Mouse (Mus musculus): ENCODE data around the gene Pspc1. TPM values are rescaled to one million over a fixed set of nuclear protein-coding genes. Genes with fewer than 3 reads are reported as not detected.
"Not testable (repeated sequence)": the region's sequence is repeated elsewhere in the genome, so short reads cannot be mapped to it uniquely, and the experiment has no call there.

The Pspc1 gene
- polyA plus RNA-seq, 1 experiment = 10.4 TPM

DNA sequence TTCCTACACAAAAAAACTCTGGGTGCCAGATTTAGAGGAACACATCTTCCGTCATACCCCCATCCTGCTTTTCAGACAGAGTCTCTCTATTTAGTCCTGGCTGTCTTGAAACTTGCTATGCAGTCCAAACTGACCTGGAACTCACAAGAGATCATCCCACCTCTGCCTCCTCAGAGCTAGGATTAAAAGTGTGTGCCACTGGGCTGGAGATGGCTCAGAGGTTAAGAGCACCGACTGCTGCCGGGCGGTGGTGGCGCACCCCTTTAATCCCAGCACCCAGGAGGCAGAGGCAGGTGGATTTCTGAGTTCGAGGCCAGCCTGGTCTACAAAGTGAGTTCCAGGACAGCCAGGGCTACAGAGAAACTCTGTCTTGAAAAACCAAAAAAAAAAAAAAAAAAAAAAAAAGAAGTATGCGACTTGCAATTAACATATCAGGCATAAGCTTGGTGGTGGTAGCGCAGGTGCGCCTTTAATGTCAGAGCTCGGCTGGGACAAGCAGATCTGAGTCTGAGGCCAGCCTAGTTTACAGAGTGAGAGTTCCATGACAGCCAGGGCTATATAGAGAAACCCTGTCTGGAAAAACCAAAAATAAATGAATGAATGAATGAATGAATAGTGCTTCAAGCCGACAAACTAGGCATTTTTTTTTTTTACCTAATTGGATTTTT, 1.4 kb downstream of the Pspc1 start:
- WGBS = 8% methylated on average over 11 of the region's 11 CpGs
- Histone ChIP-seq H3K27ac (ENCODE audit: control insufficient read depth, insufficient read depth, low read length) (no peak overlapping the region), H3K4me3 (ENCODE audit: control insufficient read depth, insufficient read depth, low read length) (peak overlapping the region; percentile 28), H3K27me3 (ENCODE audit: control insufficient read depth, insufficient read depth, low read length) (no peaks in the 10 kb centered on the region), H3K4me1 (replicated peaks; ENCODE audit: control insufficient read depth, insufficient read depth, low read length) (peaks cover 8% of the 10 kb centered on the region), H3K36me3 (ENCODE audit: control insufficient read depth, insufficient read depth, low read length) (peaks cover 2% of the 10 kb centered on the region)
- peak; percentile 47 for DNase-seq
- TF ChIP-seq CTCF (IDR thresholded peaks at IDR 0.05; ENCODE audit: borderline replicate concordance, control insufficient read depth, extremely low read depth, insufficient read depth, low read length, poor library complexity) = no peak
- TF ChIP-seq POLR2A (IDR thresholded peaks at IDR 0.05; ENCODE audit: control insufficient read depth, extremely low read depth, insufficient read depth, low read length, poor library complexity) = no peak

DNA sequence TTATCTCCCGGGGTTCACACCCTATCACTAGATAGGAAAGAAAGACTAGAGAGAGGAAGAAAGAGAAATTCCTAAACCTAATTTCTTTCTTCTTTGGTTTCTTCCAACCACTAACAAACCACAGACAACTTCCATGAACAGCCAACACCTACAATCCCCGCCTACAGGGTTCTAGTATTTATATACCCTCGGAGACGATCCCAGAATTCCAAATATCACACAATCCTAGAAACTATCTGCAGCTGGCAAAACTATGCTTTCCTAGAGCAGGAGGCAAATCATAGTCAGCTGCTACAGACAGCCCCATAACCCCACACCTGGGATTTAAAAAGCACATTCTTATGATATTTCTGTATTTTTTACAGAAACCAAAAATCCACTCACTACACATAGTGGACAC, 2.7 kb downstream of the Pspc1 start:
- Histone ChIP-seq H3K36me3 (ENCODE audit: control insufficient read depth, insufficient read depth, low read length) (peaks cover 13% of the 10 kb centered on the region), H3K27ac (ENCODE audit: control insufficient read depth, insufficient read depth, low read length) (no peak overlapping the region), H3K27me3 (ENCODE audit: control insufficient read depth, insufficient read depth, low read length) (no peaks in the 10 kb centered on the region), H3K4me3 (ENCODE audit: control insufficient read depth, insufficient read depth, low read length) (no peak overlapping the region), H3K4me1 (replicated peaks; ENCODE audit: control insufficient read depth, insufficient read depth, low read length) (peaks cover 8% of the 10 kb centered on the region)
- TF ChIP-seq CTCF (IDR thresholded peaks at IDR 0.05; ENCODE audit: borderline replicate concordance, control insufficient read depth, extremely low read depth, insufficient read depth, low read length, poor library complexity) = no peak
- TF ChIP-seq POLR2A (IDR thresholded peaks at IDR 0.05; ENCODE audit: control insufficient read depth, extremely low read depth, insufficient read depth, low read length, poor library complexity) = no peak
- no peak for DNase-seq
- 54% methylated on average over 4 of the region's 4 CpGs for WGBS

DNA sequence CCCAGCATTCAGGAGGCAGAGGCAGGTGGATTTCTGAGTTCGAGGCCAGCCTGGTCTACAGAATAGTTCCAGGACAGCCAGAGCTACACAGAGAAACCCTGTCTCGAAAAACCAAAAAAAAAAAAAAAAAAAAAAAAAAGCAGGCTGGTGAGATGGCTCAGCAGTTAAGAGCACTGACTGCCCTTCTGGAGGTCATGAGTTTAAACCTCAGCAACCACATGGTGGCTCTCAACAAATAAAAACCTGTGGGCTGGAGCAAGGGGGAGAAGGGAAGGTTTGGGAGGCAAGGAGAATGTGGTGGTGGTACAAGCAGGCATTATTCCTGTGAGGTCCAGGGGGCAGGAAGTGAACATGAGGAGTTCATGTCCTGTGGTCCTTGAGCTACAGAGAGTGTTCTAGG, 11.7 kb downstream of the Pspc1 start:
- H3K4me3 ChIP-seq (ENCODE audit: control insufficient read depth, insufficient read depth, low read length); H3K27me3 ChIP-seq (ENCODE audit: control insufficient read depth, insufficient read depth, low read length); H3K4me1 ChIP-seq (replicated peaks; ENCODE audit: control insufficient read depth, insufficient read depth, low read length); H3K27ac ChIP-seq (ENCODE audit: control insufficient read depth, insufficient read depth, low read length); DNase-seq: not testable (repeated sequence)
- WGBS = 75% methylated on average over 2 of the region's 2 CpGs
- peaks cover 25% of the 10 kb centered on the region for H3K36me3 ChIP-seq (ENCODE audit: control insufficient read depth, insufficient read depth, low read length)

DNA sequence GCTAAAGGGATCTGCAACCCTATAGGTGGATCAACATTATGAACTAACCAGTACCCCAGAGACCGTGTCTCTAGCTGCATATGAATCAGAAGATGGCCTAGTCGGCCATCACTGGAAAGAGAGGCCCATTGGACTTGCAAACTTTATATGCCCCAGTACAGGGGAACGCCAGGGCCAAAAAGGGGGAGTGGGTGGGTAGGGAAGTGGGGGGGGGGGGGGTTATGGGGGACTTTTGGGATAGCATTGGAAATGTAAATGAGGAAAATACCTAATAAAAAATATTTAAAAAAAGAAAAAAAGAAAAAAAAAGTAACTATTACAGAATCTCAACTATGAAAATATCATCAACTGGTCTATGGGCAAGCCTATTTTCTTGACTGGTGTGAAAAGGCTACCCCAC, 13.0 kb downstream of the Pspc1 start:
- not testable (repeated sequence) for DNase-seq; H3K27ac ChIP-seq (ENCODE audit: control insufficient read depth, insufficient read depth, low read length); H3K27me3 ChIP-seq (ENCODE audit: control insufficient read depth, insufficient read depth, low read length); H3K4me1 ChIP-seq (replicated peaks; ENCODE audit: control insufficient read depth, insufficient read depth, low read length); H3K4me3 ChIP-seq (ENCODE audit: control insufficient read depth, insufficient read depth, low read length)
- 98% methylated on average over 3 of the region's 3 CpGs for WGBS
- peaks cover 27% of the 10 kb centered on the region for H3K36me3 ChIP-seq (ENCODE audit: control insufficient read depth, insufficient read depth, low read length)

DNA sequence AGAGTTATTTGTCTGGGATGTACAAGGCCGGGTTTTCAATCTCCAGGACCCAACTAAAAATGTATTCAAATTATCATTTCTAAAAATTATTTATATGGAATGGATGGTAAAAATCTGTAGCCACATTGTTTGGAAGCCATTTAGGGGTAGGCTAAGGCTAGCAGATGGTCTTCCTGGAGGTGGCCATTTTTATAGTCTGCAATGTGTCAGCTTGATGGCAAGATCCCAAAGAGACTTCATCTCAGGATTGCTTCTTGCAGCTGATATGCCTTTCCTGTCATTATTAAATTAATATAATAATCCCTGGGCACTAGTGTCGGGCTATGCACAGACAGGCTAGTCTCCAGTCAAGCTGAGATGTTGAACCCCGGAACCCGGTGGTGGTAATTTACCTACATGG, 26.8 kb downstream of the Pspc1 start:
- no peak for TF ChIP-seq POLR2A (IDR thresholded peaks at IDR 0.05; ENCODE audit: control insufficient read depth, extremely low read depth, insufficient read depth, low read length, poor library complexity)
- Histone ChIP-seq H3K4me1 (replicated peaks; ENCODE audit: control insufficient read depth, insufficient read depth, low read length) (no peaks in the 10 kb centered on the region), H3K4me3 (ENCODE audit: control insufficient read depth, insufficient read depth, low read length) (no peak overlapping the region), H3K27ac (ENCODE audit: control insufficient read depth, insufficient read depth, low read length) (no peak overlapping the region), H3K36me3 (ENCODE audit: control insufficient read depth, insufficient read depth, low read length) (peaks cover 30% of the 10 kb centered on the region), H3K27me3 (ENCODE audit: control insufficient read depth, insufficient read depth, low read length) (no peaks in the 10 kb centered on the region)
- 99% methylated on average over 4 of the region's 4 CpGs for WGBS
- DNase-seq = no peak

DNA sequence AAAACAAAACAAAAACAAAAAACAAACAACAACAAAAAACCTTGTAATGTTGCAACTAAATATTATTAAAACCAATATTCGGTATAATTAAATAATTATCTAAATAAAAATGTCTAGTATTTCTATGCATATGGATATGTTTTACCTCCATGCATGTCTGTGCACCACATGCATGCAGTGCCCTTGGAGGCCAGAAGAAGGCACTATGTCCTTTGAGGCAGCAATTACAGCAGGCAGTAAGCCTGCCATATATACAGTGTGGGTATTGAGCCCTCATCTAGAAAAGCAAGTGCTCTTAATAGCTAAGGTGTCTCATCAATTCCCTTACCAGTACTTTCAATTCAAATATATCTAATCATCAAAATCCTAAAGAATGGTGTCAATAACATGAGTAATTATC, 37.9 kb downstream of the Pspc1 start:
- Histone ChIP-seq H3K4me3 (ENCODE audit: control insufficient read depth, insufficient read depth, low read length) (no peak overlapping the region), H3K4me1 (replicated peaks; ENCODE audit: control insufficient read depth, insufficient read depth, low read length) (no peaks in the 10 kb centered on the region), H3K36me3 (ENCODE audit: control insufficient read depth, insufficient read depth, low read length) (peaks cover 3% of the 10 kb centered on the region; the same call in 1 of the 2 replicates), H3K27me3 (ENCODE audit: control insufficient read depth, insufficient read depth, low read length) (no peaks in the 10 kb centered on the region), H3K27ac (ENCODE audit: control insufficient read depth, insufficient read depth, low read length) (no peak overlapping the region)
- WGBS = 96% methylated on average over 1 of the region's 1 CpGs
- TF ChIP-seq POLR2A (IDR thresholded peaks at IDR 0.05; ENCODE audit: control insufficient read depth, extremely low read depth, insufficient read depth, low read length, poor library complexity) (no peak), CTCF (IDR thresholded peaks at IDR 0.05; ENCODE audit: borderline replicate concordance, control insufficient read depth, extremely low read depth, insufficient read depth, low read length, poor library complexity) (no peak)
- peak; percentile 29 for DNase-seq

DNA sequence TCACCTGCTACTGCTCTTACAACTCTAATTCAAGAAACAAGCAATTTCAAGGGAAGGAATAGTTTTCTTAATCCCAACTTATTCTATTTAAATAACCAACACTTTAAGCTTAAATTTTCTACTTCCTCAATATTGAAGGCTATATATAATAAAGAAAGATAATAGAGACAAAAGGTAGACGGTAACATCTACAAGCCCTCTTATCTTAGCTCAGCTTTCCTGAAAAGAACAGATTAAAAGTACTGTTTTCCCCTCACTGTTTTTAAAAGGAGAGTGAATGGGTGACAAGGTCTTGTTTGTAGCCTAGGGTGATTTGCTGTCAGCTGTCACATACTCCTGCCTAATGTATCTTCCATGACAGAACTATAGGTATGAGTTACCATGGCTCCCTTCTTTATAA, 51.6 kb downstream of the Pspc1 start:
- Histone ChIP-seq H3K36me3 (ENCODE audit: control insufficient read depth, insufficient read depth, low read length) (no peaks in the 10 kb centered on the region; the same call in 1 of the 2 replicates), H3K4me3 (ENCODE audit: control insufficient read depth, insufficient read depth, low read length) (no peak overlapping the region), H3K4me1 (replicated peaks; ENCODE audit: control insufficient read depth, insufficient read depth, low read length) (no peaks in the 10 kb centered on the region), H3K27ac (ENCODE audit: control insufficient read depth, insufficient read depth, low read length) (no peak overlapping the region), H3K27me3 (ENCODE audit: control insufficient read depth, insufficient read depth, low read length) (no peaks in the 10 kb centered on the region)
- WGBS = 98% methylated on average over 1 of the region's 1 CpGs
- TF ChIP-seq POLR2A (IDR thresholded peaks at IDR 0.05; ENCODE audit: control insufficient read depth, extremely low read depth, insufficient read depth, low read length, poor library complexity) (no peak), CTCF (IDR thresholded peaks at IDR 0.05; ENCODE audit: borderline replicate concordance, control insufficient read depth, extremely low read depth, insufficient read depth, low read length, poor library complexity) (no peak)
- no peak for DNase-seq
